Mouse (Mus musculus): ENCODE results near the gene Pbx4. TPM values are rescaled to one million over a fixed set of nuclear protein-coding genes. Genes with fewer than 3 reads are reported as not detected.

Gene Pbx4
- polyA plus RNA-seq, 1 experiment from 2014 or later, result 58.8 TPM

- Histone ChIP-seq H3K9ac (peak overlapping the region; percentile 54; the same call in 1 of the 2 replicates), H3K4me3 (no peak overlapping the region), H3K9me3 (no peaks in the 10 kb centered on the region), H3K27ac (replicated peaks) (no peak overlapping the region), H3K4me1 (replicated peaks) (peaks cover 65% of the 10 kb centered on the region), H3K36me3 (peaks cover 18% of the 10 kb centered on the region), H3K27me3 (peaks cover 50% of the 10 kb centered on the region), H3K4me2 (peak overlapping the region; percentile 8; the same call in 1 of the 2 replicates)
- WGBS, result 38% methylated on average over 19 of the region's 19 CpGs
- ATAC-seq (ENCODE audit: low read depth), result 0 out of 2 replicates have a peak, but pooled peaks have one; percentile 9
Measured at GRCm38 (mm10) chr8:69890813-69891241, 58.5 kb downstream of the Pbx4 start.

GRCm38 (mm10) chr8:69893863-69894262, 61.6 kb downstream of the Pbx4 start:
- no peak overlapping the region for H3K9ac ChIP-seq
- H3K9me3 ChIP-seq, result no peaks in the 10 kb centered on the region
- peaks cover 20% of the 10 kb centered on the region for H3K27me3 ChIP-seq
- peaks cover 65% of the 10 kb centered on the region for H3K4me1 ChIP-seq (replicated peaks)
- no peak overlapping the region for H3K4me3 ChIP-seq
- WGBS, result 38% methylated on average over 17 of the region's 17 CpGs
- no peak overlapping the region for H3K27ac ChIP-seq (replicated peaks)
- no peak for ATAC-seq (ENCODE audit: low read depth)
- H3K4me2 ChIP-seq, result no peak overlapping the region
- peaks cover 30% of the 10 kb centered on the region for H3K36me3 ChIP-seq

- ATAC-seq (ENCODE audit: low read depth), result no peak
- H3K27ac ChIP-seq (replicated peaks), result no peak overlapping the region
- H3K4me1 ChIP-seq (replicated peaks), result peaks cover 65% of the 10 kb centered on the region
- H3K9ac ChIP-seq, result no peak overlapping the region
- H3K4me2 ChIP-seq, result no peak overlapping the region
- H3K36me3 ChIP-seq, result peaks cover 30% of the 10 kb centered on the region
- WGBS, result 47% methylated on average over 6 of the region's 6 CpGs
- H3K9me3 ChIP-seq, result no peaks in the 10 kb centered on the region
- no peak overlapping the region for H3K4me3 ChIP-seq
- peaks cover 9% of the 10 kb centered on the region for H3K27me3 ChIP-seq
Measured at GRCm38 (mm10) chr8:69894836-69895332, 62.6 kb downstream of the Pbx4 start.

- no peak for ATAC-seq (ENCODE audit: low read depth)
- no peaks in the 10 kb centered on the region for H3K9me3 ChIP-seq
- no peaks in the 10 kb centered on the region; the same call in 1 of the 2 replicates for H3K27me3 ChIP-seq
- WGBS, result 66% methylated on average over 4 of the region's 4 CpGs
- peak overlapping the region; percentile 14; the same call in 1 of the 2 replicates for H3K9ac ChIP-seq
- no peak overlapping the region for H3K4me2 ChIP-seq
- H3K36me3 ChIP-seq, result peaks cover 30% of the 10 kb centered on the region
- no peak overlapping the region for H3K27ac ChIP-seq (replicated peaks)
- peaks cover 70% of the 10 kb centered on the region for H3K4me1 ChIP-seq (replicated peaks)
- no peak overlapping the region for H3K4me3 ChIP-seq
Measured at GRCm38 (mm10) chr8:69895772-69896451, 63.6 kb downstream of the Pbx4 start.

- H3K27ac ChIP-seq (replicated peaks), result no peak overlapping the region
- ATAC-seq (ENCODE audit: low read depth), result no peak
- peaks cover 80% of the 10 kb centered on the region for H3K4me1 ChIP-seq (replicated peaks)
- WGBS, result 91% methylated on average over 6 of the region's 6 CpGs
- H3K4me3 ChIP-seq, result no peak overlapping the region
- H3K9ac ChIP-seq, result no peak overlapping the region
- H3K27me3 ChIP-seq, result no peaks in the 10 kb centered on the region
- H3K36me3 ChIP-seq, result peaks cover 25% of the 10 kb centered on the region
- H3K4me2 ChIP-seq, result no peak overlapping the region
- no peaks in the 10 kb centered on the region for H3K9me3 ChIP-seq
Measured at GRCm38 (mm10) chr8:69897857-69898256, 65.6 kb downstream of the Pbx4 start.

GRCm38 (mm10) chr8:69899876-69900275, 67.6 kb downstream of the Pbx4 start:
- WGBS, result 95% methylated on average over 2 of the region's 2 CpGs
- peak overlapping the region; percentile 93; the same call in 1 of the 2 replicates for H3K4me2 ChIP-seq
- H3K9ac ChIP-seq, result no peak overlapping the region
- no peak overlapping the region for H3K27ac ChIP-seq (replicated peaks)
- 0 out of 2 replicates have a peak overlapping the region, but pooled peaks have one; percentile 73 for H3K4me3 ChIP-seq
- no peaks in the 10 kb centered on the region for H3K9me3 ChIP-seq
- ATAC-seq (ENCODE audit: low read depth), result no peak
- H3K27me3 ChIP-seq, result no peaks in the 10 kb centered on the region
- peaks cover 12% of the 10 kb centered on the region; the same call in 1 of the 2 replicates for H3K36me3 ChIP-seq
- peaks cover 81% of the 10 kb centered on the region for H3K4me1 ChIP-seq (replicated peaks)

GRCm38 (mm10) chr8:69900895-69901451, 68.7 kb downstream of the Pbx4 start:
- Histone ChIP-seq H3K4me3 (peak overlapping the region; percentile 73), H3K36me3 (peaks cover 12% of the 10 kb centered on the region; the same call in 1 of the 2 replicates), H3K4me1 (replicated peaks) (peaks cover 70% of the 10 kb centered on the region), H3K4me2 (peak overlapping the region; percentile 93), H3K9me3 (no peaks in the 10 kb centered on the region), H3K9ac (peak overlapping the region; percentile 81), H3K27me3 (no peaks in the 10 kb centered on the region), H3K27ac (replicated peaks) (peak overlapping the region; percentile 93)
- no peak; the same call in 1 of the 2 replicates for ATAC-seq (ENCODE audit: low read depth)
- 20% methylated on average over 12 of the region's 12 CpGs for WGBS

- Histone ChIP-seq H3K9ac (peak overlapping the region; percentile 81), H3K4me3 (peak overlapping the region; percentile 73), H3K36me3 (peaks cover 9% of the 10 kb centered on the region; the same call in 1 of the 2 replicates), H3K4me2 (peak overlapping the region; percentile 93), H3K9me3 (no peaks in the 10 kb centered on the region), H3K4me1 (replicated peaks) (peaks cover 64% of the 10 kb centered on the region), H3K27ac (replicated peaks) (peak overlapping the region; percentile 93), H3K27me3 (no peaks in the 10 kb centered on the region)
- 1% methylated on average over 41 of the region's 41 CpGs for WGBS
- ATAC-seq (ENCODE audit: low read depth), result peak; percentile 51
Measured at GRCm38 (mm10) chr8:69901484-69902162, 69.3 kb downstream of the Pbx4 start.

- Histone ChIP-seq H3K9me3 (no peaks in the 10 kb centered on the region), H3K27me3 (no peaks in the 10 kb centered on the region), H3K4me1 (replicated peaks) (peaks cover 56% of the 10 kb centered on the region), H3K27ac (replicated peaks) (peak within 1 kb of the TSS; percentile 93), H3K4me3 (peak within 1 kb of the TSS; percentile 73), H3K4me2 (peak within 1 kb of the TSS; percentile 93), H3K36me3 (peaks cover 12% of the 10 kb centered on the region; the same call in 1 of the 2 replicates), H3K9ac (peak within 1 kb of the TSS; percentile 81)
- 2% methylated on average over 89 of the region's 89 CpGs for WGBS
- ATAC-seq (ENCODE audit: low read depth), result peak; percentile 10
Measured at GRCm38 (mm10) chr8:69902163-69903062, 70.1 kb downstream of the Pbx4 start, which contains the start of the genes Tssk6, Ndufa13 and Yjefn3. TSS of gene Tssk6 (plus strand) at chr8:69902184. TSS of gene Ndufa13 (minus strand) at chr8:69902558. TSS of gene Yjefn3 (minus strand) at chr8:69902712.

- WGBS, result under 1% methylated on average over 45 of the region's 45 CpGs
- peak; percentile 90 for ATAC-seq (ENCODE audit: low read depth)
Measured at GRCm38 (mm10) chr8:69903063-69903542, 70.8 kb downstream of the Pbx4 start.

GRCm38 (mm10) chr8:69904096-69904495, 71.8 kb downstream of the Pbx4 start:
- no peak overlapping the region for H3K27ac ChIP-seq (replicated peaks)
- WGBS, result 80% methylated on average over 8 of the region's 8 CpGs
- peak overlapping the region; percentile 64; the same call in 1 of the 2 replicates for H3K9ac ChIP-seq
- no peak for ATAC-seq (ENCODE audit: low read depth)
- H3K4me2 ChIP-seq, result peak overlapping the region; percentile 93
- H3K4me1 ChIP-seq (replicated peaks), result peaks cover 43% of the 10 kb centered on the region
- peaks cover 19% of the 10 kb centered on the region for H3K36me3 ChIP-seq
- H3K9me3 ChIP-seq, result no peaks in the 10 kb centered on the region
- no peaks in the 10 kb centered on the region for H3K27me3 ChIP-seq
- H3K4me3 ChIP-seq, result no peak overlapping the region

More at GRCm38 (mm10) chr8:69903063-69903542, 70.8 kb downstream of the Pbx4 start:
- Histone ChIP-seq H3K9me3 (no peaks in the 10 kb centered on the region), H3K36me3 (peaks cover 15% of the 10 kb centered on the region), H3K4me2 (peak overlapping the region; percentile 93), H3K9ac (peak overlapping the region; percentile 81), H3K27me3 (no peaks in the 10 kb centered on the region), H3K4me3 (peak overlapping the region; percentile 73), H3K4me1 (replicated peaks) (peaks cover 49% of the 10 kb centered on the region), H3K27ac (replicated peaks) (peak overlapping the region; percentile 93)
